Mouse (Mus musculus): ENCODE measurements around the gene Lman2l.
A peak's percentile ranks its signal among the peaks of the same experiment; 100 is the strongest.

Lman2l gene

DNA sequence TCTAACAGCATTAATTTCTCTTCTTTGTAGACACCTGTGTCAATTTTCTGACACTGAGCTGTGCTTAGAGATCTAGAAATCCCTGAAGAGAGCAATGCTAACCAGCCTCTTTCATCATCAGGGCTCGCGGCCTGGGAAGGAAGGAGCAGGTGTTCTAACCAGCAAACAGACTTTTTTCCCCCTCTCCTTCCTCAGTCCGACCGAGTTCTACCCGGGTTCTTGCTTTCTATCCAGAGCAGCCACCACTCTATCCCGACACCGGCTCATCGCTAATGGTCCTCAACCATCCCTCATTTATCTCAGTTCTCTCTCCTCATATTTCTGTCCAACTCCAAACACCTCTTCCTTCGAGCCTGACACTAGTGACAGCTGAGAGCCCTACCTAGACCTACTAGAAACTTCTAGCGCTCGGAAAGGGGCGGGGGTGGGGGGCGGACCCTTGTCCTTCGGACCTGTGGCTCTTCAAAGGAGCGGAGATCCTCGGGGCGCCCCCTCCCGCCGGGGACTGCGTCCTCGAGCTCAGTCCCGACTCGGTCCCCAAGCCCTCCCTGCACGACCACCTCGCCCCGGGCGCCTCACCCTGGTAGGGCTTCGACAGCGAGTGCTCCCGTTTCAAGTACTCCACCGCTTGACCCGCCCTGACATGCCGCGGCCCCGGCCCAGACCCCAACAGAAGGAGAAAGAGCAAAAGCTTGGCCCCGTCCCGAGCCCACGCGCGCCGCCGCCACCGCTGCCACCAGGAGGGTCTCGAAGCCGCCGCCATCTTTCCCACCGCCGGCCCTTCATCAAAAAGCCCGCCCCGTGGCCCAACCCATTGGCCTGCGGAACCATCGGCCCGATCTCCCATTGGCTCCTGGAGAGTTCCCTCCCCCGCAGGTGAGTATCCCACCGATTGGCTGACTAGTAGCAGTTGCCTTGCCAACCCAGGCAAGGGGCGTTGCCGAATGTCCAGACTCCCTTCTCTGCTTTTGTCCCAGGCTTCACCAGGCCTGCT, at the start of gene Lman2l:
TSS of gene Lman2l (minus strand) at position 801 of the 994 bp plus-strand sequence.
- DNase-seq (ENCODE audit: low spot score in 2 of 2) = peak; percentile 90 to 96

DNA sequence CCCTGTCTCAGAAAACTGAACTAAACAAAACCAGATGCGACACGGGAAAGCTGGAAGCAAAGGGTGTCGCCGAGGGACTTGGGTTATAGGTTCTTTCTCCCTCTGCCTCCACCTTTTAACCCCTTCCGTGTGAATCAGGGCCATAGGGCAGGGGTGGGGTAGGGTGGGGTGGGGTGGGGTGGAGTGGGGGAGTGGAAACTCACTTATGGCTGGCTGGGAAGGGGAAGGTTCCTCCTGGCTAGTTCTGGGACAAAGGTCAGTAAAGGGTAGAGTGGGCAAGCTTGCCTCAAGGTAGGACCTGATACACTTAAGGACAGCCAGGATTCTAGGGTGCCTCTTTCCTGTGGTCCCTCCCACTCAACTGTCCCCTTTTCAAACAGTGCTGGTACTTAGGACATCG, 48.2 kb upstream of the Lman2l start:
- no peak for DNase-seq (ENCODE audit: low spot score in 2 of 2)

DNA sequence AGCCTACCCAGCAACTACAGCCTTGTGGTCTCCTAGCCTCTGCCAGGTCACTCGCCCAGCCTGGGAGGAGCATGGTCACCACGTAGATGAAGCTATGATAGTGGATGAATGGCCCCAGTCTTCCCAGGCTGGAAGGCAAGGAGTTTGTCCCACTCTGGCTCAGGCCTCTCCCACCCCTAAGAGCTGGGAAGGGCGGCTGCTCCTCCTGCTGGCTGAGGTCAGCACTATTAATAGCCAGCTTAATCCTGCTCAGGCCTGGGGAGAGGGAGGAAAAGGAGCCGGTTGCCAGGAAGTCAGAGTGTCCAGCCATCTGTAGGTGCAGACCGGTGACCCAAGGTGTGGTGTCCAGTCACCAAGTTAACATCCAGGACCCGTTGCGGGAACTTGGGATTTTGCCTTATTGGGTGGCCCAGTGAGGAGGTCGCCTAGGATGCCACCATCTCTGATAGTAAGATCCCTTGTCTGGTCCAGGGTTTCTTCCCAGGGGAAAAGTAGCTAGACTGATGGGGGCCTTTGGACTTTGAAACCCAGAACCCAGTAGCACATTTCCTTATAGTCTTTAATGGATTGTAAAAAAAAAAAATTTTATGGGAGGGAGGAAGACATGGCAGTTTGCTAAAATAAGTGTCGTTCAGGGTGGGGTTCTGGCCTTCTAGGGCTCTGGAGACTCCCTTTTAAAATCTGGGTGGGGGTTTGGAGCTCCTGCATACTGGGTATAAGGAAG, 47.5 kb upstream of the Lman2l start:
- DNase-seq (ENCODE audit: low spot score in 2 of 2) = peak; percentile 53 to 59

DNA sequence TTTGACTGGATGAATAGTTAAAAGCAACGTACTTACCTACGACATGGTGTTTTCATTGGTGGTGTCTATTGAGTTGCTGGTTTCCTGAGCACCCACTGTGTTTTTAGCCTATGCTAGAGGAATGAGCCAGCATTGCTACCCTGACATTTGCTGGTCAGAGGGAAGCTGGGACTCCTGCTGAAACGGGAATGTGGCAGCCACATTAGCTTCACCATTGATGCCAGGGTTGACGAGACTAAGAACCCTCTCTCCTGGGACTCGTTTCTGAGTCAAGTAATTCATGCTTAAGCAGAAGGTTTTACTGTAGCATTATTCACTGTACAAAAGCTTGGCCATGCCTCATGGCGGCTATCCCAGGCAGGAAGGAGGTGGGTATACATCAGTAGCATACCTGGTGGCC, 44.6 kb upstream of the Lman2l start:
- DNase-seq (ENCODE audit: low spot score in 2 of 2) = no peak

DNA sequence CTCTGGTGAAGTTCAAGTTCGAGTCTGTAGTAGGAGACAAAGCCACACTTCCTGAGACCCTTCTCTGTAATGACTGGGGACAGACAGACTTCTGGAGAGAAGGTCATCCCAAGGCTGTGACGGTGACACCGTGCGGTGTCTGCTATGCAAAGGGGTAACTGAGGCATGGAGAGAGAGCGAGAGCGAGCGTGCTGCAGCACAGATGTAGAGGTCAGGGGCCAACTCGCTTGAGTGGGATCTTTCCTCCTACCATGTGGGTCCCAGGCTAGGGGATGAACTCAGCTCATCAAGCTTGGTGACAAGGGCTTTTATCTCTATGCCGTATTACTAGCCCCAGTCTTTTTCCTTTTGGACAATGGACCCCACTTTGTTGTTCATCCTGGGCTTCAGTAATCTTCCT, 42.0 kb upstream of the Lman2l start:
- DNase-seq (ENCODE audit: low spot score in 2 of 2) = no peak

DNA sequence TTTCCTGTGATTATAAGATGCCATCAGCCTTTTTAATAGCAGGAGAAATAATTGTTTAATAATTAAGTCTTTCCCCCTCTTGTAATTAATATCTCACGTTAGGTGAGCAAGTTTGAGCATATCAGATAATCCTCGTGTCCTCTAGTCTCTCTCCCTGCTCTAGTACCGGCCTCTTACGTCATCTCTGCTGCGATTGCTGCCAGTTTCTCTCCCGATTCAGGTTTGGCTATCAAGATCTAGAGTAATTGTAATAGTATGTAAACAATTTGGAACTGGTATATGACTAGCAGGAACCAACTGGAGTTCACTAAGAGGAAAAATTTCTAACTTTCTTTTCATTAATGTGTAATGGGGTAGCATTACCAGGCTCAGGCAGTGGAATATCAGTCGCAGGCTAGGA, 40.0 kb upstream of the Lman2l start:
- peak in 1 of 2 experiments; percentile 47 for DNase-seq (ENCODE audit: low spot score in 2 of 2)

DNA sequence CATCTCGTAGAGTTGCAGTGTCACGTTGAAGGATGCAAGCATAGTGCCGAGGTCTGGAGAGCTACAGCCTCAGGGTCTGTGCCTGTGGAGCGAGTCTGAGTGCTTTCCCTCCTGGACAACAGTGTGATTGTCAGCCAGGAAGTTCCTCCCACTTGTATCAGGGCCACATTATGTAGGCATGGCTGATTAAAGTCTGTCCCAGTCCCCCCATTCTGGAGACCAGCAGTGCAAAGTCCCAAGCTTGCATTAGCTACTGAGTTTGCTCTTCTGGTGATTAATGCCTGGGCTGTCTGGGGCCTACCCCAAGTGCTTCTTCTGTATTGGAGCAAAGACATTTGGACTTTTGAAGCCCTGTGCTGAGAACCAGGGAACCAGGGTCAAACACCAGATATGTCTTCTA, 38.8 kb upstream of the Lman2l start:
- DNase-seq (ENCODE audit: low spot score in 2 of 2) = no peak

DNA sequence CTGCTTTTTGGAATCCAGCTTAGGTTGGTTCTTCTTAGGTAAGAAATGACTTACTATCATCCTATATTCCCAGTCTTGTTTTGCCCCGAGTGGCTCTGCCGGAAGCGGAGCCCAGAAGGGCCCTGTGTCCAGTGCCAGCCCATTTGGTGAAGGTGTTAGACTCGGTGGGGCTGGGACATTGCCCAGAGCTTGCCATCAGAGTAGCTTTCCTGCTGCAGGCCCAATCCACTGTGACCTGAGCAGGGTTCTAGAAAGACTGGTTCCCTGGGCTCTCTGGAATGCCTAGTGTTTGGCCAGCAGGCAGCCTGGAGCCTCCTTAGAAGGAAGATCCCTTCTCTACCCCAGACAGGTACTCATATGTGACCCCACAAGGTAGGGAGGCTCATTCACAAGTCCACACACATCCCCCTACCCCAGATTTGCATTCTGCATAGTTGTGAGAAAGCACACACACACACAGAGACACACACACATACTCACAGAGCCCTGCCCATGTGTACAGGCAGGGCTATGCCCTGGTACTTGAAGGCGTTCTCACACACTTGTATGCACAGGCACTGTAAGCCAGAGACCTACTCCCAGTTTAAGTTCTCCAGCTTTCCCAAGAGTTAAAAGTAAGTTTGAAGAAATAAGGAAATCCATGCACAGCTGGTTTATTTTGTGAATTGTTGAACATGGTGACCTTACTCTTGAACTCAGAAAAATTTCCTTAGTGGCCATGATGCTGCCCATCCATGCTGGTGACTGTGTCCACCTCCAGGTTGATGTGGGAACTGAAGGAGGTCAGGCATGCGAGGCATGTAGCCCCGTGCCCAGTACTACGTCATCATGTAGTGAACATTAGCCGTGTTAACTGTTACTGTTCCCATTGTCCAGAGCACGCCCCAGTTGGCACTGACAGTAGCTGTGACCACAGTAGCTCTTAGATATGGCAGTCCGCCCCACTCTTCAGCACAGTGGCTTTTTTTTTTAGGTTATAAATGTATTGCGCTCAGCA, 35.1 kb upstream of the Lman2l start:
- no peak for DNase-seq (ENCODE audit: low spot score in 2 of 2)

DNA sequence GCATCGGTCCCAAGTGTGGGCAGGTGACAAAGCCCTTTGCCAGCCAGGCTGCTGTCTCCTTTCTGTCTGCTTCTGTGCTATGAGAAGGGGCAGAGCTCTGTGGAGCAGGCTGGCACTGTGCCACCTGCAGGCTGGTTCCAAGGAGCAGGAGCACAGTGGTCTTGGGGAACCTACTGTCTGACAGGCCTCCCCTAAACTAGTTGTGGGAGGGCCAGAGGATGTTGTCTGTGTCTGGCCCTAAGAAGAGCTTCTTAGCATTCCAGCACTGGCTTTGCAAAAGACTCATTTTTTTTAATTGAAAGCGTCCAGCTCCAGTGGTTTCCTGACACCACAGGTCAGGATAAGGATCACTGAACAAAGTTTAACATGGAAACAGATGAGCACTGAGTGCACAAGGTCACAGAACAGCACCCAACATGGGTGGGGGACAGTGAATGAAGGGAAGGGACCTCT, 33.3 kb upstream of the Lman2l start:
- no peak for DNase-seq (ENCODE audit: low spot score in 2 of 2)

DNA sequence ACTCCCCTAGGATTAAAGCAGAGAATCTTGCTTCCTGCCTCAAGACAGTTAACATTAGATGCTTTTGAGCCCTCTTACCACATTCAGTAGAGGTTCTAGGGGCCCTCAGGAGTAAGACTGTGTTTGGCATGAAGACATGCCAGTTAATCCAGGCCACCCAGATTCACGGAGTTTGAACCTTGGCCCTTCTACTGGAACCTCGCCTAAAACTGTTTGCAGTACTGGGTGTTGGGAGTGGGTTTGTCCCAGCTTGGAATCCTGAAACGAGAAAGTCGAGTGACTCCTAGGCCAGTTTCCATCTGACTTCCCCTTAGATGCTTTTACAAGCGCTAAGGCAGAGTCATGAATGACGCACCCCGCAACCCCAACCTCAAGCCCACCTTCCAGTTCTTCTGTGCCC, 31.4 kb upstream of the Lman2l start:
- DNase-seq (ENCODE audit: low spot score in 2 of 2) = no peak

DNA sequence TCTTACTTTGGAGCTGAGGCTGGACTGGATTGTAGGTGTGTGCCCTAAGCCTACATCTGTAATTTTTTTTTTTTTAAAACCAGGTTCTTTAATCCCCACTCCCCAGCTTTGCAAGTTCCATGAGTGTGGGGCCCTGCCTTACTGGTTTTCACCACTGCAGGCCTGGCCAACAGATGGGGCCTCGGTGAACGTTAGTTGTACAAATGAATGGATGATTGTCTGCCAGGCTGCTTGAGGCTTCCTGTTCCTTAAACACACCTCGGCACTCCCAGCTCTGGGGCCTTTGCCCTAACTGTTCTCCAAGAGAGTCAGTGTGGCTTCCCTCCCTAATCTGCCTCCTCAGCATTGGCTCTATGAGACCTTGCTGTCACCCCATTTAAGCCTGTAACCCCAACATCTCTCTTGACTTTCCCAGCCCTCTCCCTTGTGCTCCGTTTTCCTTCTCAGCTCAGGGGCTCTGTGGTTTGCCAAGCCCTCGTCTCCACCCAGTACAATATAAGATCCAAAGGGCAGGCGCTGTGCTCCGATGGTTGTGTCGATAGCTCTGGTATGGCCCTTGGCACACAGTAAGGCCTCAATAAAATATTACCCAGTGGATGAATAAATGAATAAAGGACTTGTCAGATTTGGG, 30.5 kb upstream of the Lman2l start:
- DNase-seq (ENCODE audit: low spot score in 2 of 2) = no peak

DNA sequence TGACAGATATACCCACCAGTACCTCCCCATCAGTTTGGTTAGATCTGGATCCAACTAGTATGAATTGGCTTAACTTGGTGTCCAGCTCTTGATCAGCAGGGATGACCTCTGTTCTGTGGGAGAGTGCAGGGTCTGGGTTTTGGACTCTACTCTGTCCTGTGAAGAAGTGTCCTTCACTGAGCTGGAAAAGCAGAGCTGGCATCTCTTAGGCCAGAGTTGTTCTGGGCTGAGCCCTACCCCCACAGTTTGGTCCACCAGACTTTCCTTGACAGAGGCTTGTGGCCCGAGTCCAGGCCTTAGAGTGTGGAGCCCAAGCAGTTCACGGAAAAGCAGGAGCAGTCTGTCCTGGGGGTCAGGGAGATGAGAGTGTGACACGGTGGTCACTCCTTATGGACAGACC, 29.6 kb upstream of the Lman2l start:
- DNase-seq (ENCODE audit: low spot score in 2 of 2) = no peak

DNA sequence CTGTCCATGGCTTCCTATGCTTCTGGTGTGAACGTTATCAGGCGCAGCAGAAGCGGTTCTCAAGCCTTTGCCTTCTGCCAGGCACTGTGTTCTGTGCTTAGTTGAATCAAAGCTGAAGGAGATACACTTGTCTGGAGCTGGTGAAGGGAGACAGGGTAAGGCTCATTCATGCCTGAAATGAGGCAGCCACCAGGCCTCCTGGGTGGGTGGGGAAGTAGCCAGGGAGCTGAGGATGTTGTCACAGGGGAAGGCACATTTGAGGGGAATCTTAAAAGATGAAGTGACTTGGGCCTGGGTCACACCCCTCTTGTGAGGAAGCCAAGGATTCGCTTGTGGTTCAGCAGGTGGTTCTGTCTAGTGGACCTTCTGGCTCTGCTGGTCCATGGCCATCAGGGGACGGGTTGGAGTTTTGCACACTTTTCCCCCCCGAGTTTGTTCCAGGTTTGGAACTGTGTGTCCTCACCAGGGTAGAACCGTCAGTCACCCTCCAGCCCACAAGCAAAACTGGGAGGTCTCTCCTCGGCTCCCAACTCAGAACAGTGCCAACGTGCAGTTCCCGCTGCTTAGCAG, 28.2 kb upstream of the Lman2l start:
- no peak for DNase-seq (ENCODE audit: low spot score in 2 of 2)

DNA sequence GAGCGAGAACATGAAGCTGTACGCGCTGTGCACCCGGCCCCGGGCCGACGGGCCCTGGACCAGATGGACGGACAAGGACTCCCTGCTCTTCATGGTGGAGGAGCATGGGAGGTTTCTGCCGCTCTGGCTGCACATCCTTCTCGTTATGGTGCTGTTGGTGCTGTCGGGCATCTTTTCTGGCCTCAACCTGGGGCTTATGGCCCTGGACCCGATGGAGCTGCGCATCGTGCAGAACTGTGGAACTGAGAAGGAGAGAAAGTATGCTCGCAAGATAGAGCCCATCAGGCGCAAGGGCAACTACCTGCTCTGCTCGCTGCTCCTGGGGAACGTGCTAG, 27.0 kb upstream of the Lman2l start:
- DNase-seq (ENCODE audit: low spot score in 2 of 2) = no peak

DNA sequence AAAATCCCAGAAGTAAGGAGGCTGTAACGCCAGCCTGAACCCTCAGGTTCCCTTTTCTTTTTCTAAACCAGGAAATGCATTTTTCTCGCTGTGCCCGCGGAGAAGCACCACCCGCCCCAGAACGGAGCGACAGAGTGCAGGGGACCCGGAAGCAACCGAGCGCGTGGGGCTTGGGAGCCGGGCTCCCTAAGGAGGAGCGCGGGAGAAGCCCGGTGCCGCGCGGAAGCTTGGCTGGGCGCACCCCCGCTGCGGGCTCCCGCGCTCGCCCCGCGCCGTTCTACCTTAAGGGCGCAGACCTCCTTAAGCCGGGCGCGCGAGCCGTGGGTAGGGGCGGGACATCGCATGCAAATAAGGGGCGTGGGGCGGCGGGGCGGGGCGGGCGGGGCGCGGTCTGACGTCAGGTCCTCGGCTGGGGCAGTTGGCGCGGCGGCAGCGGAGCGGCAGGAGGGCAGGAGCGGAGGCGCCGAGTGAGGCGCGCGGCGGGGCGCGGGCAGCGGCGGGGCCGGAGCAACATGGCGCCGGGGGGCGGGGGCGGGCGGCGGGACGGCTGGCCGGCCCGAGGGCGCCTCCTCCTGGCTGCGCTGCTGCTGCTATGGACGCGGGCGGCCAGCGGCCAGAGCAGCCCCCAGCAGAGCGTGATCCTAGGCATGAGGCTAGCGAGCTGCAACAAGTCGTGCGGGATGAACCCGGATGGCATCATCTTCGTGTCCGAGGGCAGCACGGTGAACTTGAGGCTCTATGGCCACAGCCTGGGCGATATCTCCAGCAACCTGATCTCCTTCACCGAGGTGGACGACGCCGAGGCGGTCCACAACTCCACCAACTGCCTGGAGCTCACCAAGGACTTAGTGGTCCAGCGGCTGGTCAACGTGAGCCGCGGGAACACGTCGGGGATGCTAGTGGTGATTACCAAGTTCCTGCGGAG, 26.4 kb upstream of the Lman2l start, which contains the start of gene Cnnm4:
TSS of gene Cnnm4 (plus strand) at position 440 of the 925 bp plus-strand sequence.
- peak; percentile 79 to 88 for DNase-seq (ENCODE audit: low spot score in 2 of 2)

DNA sequence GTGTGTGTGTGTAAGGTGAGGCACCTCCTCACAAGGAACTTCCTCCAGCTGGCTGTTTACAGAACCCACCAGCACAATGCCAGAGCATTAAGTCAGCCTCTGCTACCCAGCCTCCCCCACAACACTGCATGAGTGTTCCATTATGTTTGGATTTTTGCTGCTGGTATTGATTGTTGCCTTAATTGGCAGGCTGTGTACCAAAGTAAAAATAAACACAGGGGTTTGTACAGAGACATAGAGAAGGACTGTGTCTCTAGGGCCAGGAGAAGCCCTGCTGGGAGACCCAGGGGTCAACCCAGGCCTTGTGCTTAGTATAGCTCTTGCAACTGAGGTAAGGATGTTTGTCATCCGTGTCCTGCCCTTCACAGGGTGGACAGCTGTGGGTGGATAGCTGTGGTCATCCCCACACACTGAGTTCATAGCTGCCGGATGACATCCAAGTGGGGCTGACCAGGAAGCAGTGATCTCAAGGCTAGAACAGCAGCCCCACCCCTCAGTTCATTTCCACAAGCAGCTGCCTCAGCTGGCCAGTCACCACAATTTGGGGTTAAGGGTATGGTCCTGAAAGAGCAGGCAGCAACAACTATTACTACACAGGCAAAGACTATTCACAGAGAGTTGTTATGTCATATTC, 24.9 kb upstream of the Lman2l start:
- peak in 1 of 2 experiments; percentile 36 for DNase-seq (ENCODE audit: low spot score in 2 of 2)

DNA sequence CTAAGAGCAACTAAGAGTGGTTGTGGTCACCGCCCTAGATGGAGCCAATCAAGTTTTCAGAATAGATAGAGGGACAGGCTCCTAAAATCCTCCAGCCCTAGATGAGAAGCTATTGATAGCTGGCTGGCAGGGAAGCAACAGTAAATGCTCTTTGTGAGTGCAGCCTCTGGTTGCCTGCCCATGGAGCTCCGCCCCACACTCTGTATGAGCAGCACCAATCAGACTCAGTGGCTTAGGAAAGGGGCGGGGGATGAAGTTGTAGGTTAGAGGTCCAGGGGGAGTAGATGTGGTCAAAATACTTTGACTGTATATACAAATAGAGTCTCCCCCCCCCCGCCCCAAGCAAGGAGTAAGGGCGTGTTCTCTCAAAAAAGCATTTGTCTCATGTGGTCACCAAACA, 22.4 kb upstream of the Lman2l start:
- no peak for DNase-seq (ENCODE audit: low spot score in 2 of 2)

DNA sequence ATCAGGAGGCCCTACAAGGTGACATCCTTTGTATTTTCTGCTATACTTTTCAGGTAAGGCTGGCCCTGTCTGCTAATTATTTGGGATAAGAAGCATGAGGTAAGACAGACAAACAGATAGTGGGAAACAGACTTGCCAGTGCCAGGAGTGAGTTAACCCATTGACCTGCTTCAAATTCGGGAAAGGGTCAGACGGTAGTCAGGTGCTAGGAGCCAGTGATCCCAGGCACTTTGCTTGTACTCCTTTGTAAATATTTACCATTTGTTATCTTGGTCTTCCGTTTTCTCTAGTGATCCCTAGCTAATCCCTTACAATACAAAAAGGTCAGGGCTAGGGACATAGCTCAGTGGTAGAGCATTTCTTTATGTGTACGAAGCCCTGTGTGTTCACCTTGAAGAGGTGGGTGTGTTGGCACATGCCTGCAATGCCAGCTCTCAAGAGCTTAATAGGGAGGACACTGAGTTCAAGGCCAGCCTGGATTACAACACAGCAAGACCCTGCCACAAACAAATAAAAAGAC, 20.6 kb upstream of the Lman2l start:
- DNase-seq (ENCODE audit: low spot score in 2 of 2) = no peak

DNA sequence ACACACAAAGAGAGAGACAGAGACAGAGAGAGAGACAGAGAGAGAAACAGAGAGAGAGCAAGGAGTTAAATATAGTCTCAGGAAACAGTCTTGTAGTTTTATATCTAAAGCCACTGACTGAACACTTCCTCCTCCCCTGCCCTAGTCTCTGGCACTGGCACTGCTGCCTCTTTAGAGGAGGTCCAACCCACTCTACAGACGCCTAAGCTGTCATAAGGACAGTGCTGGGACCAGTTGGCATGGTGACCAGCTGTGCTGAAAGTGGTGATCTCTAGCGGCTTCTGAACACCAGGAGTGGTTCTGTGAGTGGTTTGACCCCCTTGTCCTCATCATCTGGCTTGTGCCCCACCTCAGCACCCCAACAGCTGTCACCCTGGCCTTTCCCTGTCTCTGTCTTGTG, 16.8 kb upstream of the Lman2l start:
- DNase-seq (ENCODE audit: low spot score in 2 of 2) = no peak

Measured in urinary bladder, postnatal 36 days (tissue).